Mouse (Mus musculus): ENCODE measurements at regions not wholly inside any gene's neighbourhood (a gene's known extent, or its start where the extent isn't known, plus 50 kb on each side); places are given as distances from the start of the nearest gene placed in this dataset.

DNA sequence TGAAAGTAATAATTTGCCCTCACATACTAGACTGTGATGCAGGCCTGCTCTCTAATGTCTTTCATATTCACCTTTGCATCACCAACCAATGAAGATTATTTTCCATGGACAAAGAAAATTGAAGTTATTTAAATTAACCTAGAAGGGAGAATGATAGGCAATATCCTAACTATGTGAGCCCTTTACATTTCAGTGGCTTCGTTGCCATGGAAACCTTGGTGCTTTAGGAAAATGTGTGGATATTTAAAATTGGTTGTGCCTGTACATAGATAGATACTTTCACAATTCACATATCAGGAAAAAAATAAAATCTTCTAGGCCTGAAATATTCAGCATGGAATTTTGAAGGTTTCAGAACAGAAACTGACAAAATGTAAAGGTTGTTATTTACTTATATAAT is 1080.6 kb upstream of the Gm8797 start:
- H3K36me3 ChIP-seq (ENCODE audit: control insufficient read depth, insufficient read depth, low read length): no peaks in the 10 kb centered on the region
- no peak overlapping the region for H3K9ac ChIP-seq (replicated peaks; ENCODE audit: low read length)
- H3K27me3 ChIP-seq (ENCODE audit: control insufficient read depth, insufficient read depth, low read length): no peaks in the 10 kb centered on the region
- peak; percentile 75 for DNase-seq
- ATAC-seq (ENCODE audit: low FRiP score, low TSS enrichment): no peak
- H3K27ac ChIP-seq (replicated peaks; ENCODE audit: low read depth, low read length): no peak overlapping the region
- H3K4me2 ChIP-seq (ENCODE audit: low read length): no peak overlapping the region
- H3K9me3 ChIP-seq (ENCODE audit: control insufficient read depth, low read length): no peaks in the 10 kb centered on the region
- WGBS: 92% methylated on average over 1 of the region's 1 CpGs
- no peak overlapping the region for H3K4me3 ChIP-seq (replicated peaks; ENCODE audit: low read depth, low read length)
- no peaks in the 10 kb centered on the region for H3K4me1 ChIP-seq (ENCODE audit: control insufficient read depth, insufficient read depth, low read length)

DNA sequence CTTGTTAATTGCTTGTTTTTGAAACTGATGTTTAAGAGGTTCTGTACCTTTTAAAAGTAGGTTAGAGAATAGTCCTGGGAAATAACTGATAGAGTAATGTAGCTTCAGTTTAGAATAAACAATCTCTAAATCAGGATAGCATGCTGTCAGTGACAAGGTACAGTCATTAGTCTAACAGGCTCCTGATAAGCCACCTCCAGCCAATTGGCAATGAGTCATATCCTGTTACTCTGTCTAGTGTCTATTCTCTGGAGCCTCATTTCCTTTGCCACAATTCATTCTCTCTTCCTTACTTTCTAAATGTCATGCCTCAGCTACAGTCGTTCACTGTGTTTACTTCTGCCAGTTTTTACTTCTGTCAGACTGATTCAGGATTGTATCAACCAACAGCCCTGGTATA is 1061.1 kb upstream of the Gm8797 start:
- Histone ChIP-seq H3K4me3 (replicated peaks; ENCODE audit: low read depth, low read length) (no peak overlapping the region), H3K27ac (replicated peaks; ENCODE audit: low read depth, low read length) (no peak overlapping the region), H3K4me1 (ENCODE audit: control insufficient read depth, insufficient read depth, low read length) (no peaks in the 10 kb centered on the region), H3K4me2 (ENCODE audit: low read length) (no peak overlapping the region), H3K27me3 (ENCODE audit: control insufficient read depth, insufficient read depth, low read length) (no peaks in the 10 kb centered on the region), H3K36me3 (ENCODE audit: control insufficient read depth, insufficient read depth, low read length) (no peaks in the 10 kb centered on the region), H3K9ac (replicated peaks; ENCODE audit: low read length) (no peak overlapping the region), H3K9me3 (ENCODE audit: control insufficient read depth, low read length) (no peaks in the 10 kb centered on the region)
- no peak for ATAC-seq (ENCODE audit: low FRiP score, low TSS enrichment)
- no peak for DNase-seq
- 68% methylated on average over 1 of the region's 1 CpGs for WGBS

All from midbrain, embryonic 14.5 days (tissue).